In genomic region chr4:35136996-35137395, GRCm38 (mm10) we compare ENCODE assay signal across 25 mouse cellular contexts. TPM values are rescaled to one million over a fixed set of nuclear protein-coding genes. Genes with fewer than 3 reads are reported as not detected.
DNase-seq lines count a peak whose midpoint lies in the region; ATAC-seq and TF ChIP-seq lines count a peak whose summit lies in the region.
"Had no signal": no experiment of that assay in that cellular context is flagged by ENCODE, and none has a peak within 500 bp of the region (broad histone marks: within the 10 kb centered on the region; RNA-seq: fewer than 3 reads in every experiment).

No protein-coding gene starts in this region.

- H3K36me3 ChIP-seq in liver, embryonic 14.5 days (replicated peaks; ENCODE audit: control insufficient read depth, insufficient read depth, low read depth) = no peaks in the 10 kb centered on the region
- no peaks in the 10 kb centered on the region for H3K36me3 ChIP-seq in midbrain, embryonic 14.5 days (ENCODE audit: control insufficient read depth, insufficient read depth, low read length)
- H3K36me3 ChIP-seq: embryonic facial prominence, embryonic 13.5 days; heart, embryonic 12.5 days; hindbrain, embryonic 10.5 days had no signal

- no peaks in the 10 kb centered on the region for H3K9me3 ChIP-seq in liver, embryonic 14.5 days (ENCODE audit: control insufficient read depth, low read length)
- H3K9me3 ChIP-seq in midbrain, embryonic 14.5 days (ENCODE audit: control insufficient read depth, low read length) = no peaks in the 10 kb centered on the region
- H3K9me3 ChIP-seq: embryonic facial prominence, embryonic 13.5 days; heart, embryonic 12.5 days; hindbrain, embryonic 10.5 days had no signal

- no peak overlapping the region for H3K4me2 ChIP-seq in liver, embryonic 14.5 days (ENCODE audit: low read depth)
- H3K4me2 ChIP-seq in midbrain, embryonic 14.5 days (ENCODE audit: low read length) = no peak overlapping the region
- H3K4me2 ChIP-seq: embryonic facial prominence, embryonic 13.5 days; heart, embryonic 12.5 days; hindbrain, embryonic 14.5 days had no signal

- WGBS in liver, embryonic 14.5 days (ENCODE audit: insufficient replicate concordance) = 28% methylated on average over 8 of the region's 8 CpGs
- 90% methylated on average over 8 of the region's 8 CpGs for WGBS in midbrain, embryonic 14.5 days

- no peak overlapping the region for H3K27ac ChIP-seq in liver, embryonic 14.5 days
- no peak overlapping the region for H3K27ac ChIP-seq in midbrain, embryonic 14.5 days (replicated peaks; ENCODE audit: low read depth, low read length)
- H3K27ac ChIP-seq: embryonic facial prominence, embryonic 13.5 days; gastrocnemius, adult 2 months; hindbrain, embryonic 14.5 days had no signal

- no peak for TF ChIP-seq CTCF in liver, embryonic 14.5 days (IDR thresholded peaks at IDR 0.05; ENCODE audit: low read depth)

- no peak for ATAC-seq in CD4-positive, CD25-positive, alpha-beta regulatory T cell, adult 4 months
- peak; percentile 41; the same call in 1 of the 2 replicates for ATAC-seq in liver, embryonic 14.5 days (ENCODE audit: insufficient read depth)
- peak; percentile 77 for ATAC-seq in megakaryocyte-erythroid progenitor cell, adult 5-6 weeks (replicated peaks; ENCODE audit: low FRiP score, low TSS enrichment, poor library complexity, severe bottlenecking)
- no peak for ATAC-seq in midbrain, embryonic 14.5 days (ENCODE audit: low FRiP score, low TSS enrichment)
- ATAC-seq: forebrain, embryonic 14.5 days had no signal

- H3K9ac ChIP-seq in liver, embryonic 14.5 days (replicated peaks) = no peak overlapping the region
- no peak overlapping the region for H3K9ac ChIP-seq in midbrain, embryonic 14.5 days (replicated peaks; ENCODE audit: low read length)
- H3K9ac ChIP-seq: embryonic facial prominence, embryonic 13.5 days; heart, embryonic 12.5 days; hindbrain, embryonic 14.5 days had no signal

- TF ChIP-seq EP300 in liver, embryonic 14.5 days (IDR thresholded peaks at IDR 0.05; ENCODE audit: low read depth) = no peak

- H3K27me3 ChIP-seq in liver, embryonic 14.5 days (ENCODE audit: control insufficient read depth, insufficient read depth, low read length) = no peaks in the 10 kb centered on the region
- H3K27me3 ChIP-seq in midbrain, embryonic 14.5 days (ENCODE audit: control insufficient read depth, insufficient read depth, low read length) = no peaks in the 10 kb centered on the region
- H3K27me3 ChIP-seq: CH12.LX; embryonic facial prominence, embryonic 13.5 days; heart, embryonic 12.5 days had no signal

- H3K4me3 ChIP-seq in liver, embryonic 14.5 days (ENCODE audit: insufficient read depth in 1 of 2, low read depth in 2 of 2, low read length in 2 of 2) = no peak overlapping the region
- no peak overlapping the region for H3K4me3 ChIP-seq in midbrain, embryonic 14.5 days (replicated peaks; ENCODE audit: low read depth, low read length)
- H3K4me3 ChIP-seq: embryonic facial prominence, embryonic 13.5 days; gastrocnemius, adult 2 months; heart, embryonic 12.5 days; hindbrain, embryonic 10.5 days had no signal

- peak; percentile 16 for DNase-seq in CD4-positive, CD25-positive, alpha-beta regulatory T cell, adult 2 months (ENCODE audit: low read depth, low spot score)
- peak; percentile 8 for DNase-seq in testis, postnatal 10 days (ENCODE audit: low spot score)
- DNase-seq in testis, postnatal 14 days (ENCODE audit: low spot score) = no peak
- no peak for DNase-seq in liver, embryonic 14.5 days (ENCODE audit: low read depth in 3 of 3, low spot score in 3 of 3)
- DNase-seq in cerebellum, adult 11 months = no peak
- DNase-seq in midbrain, embryonic 14.5 days = no peak
- DNase-seq: adrenal gland, adult 2 months; adrenal gland, postnatal 25 days; B cell, adult 2 months; cerebellum, adult 18-20 months; cerebellum, adult 9-11 months; cerebellum, postnatal 36 days; gastrocnemius, adult 2 months; gastrocnemius, postnatal 25 days had no signal

- H3K4me1 ChIP-seq in liver, embryonic 14.5 days (replicated peaks; ENCODE audit: control insufficient read depth in 2 of 2, insufficient read depth in 2 of 2, low read length in 1 of 2) = peaks cover 0 to 16% of the 10 kb centered on the region in 2 experiments; a peak in 3 of 4 replicates
- H3K4me1 ChIP-seq in midbrain, embryonic 14.5 days (ENCODE audit: control insufficient read depth, insufficient read depth, low read length) = no peaks in the 10 kb centered on the region

RNA-seq across cellular contexts. Expression of gene Ifnk, which starts 14.9 kb away (rescaled TPM):
- under 1 TPM in 1 of 2 experiments, not detected in 1; 0.69 TPM for polyA plus RNA-seq in CD4-positive, CD25-positive, alpha-beta regulatory T cell, adult 4 months (2017; shearing (Covaris generic))
- not detected in 2 replicates for polyA plus RNA-seq in liver, embryonic 14.5 days (2012; rRNA removed)
- polyA plus RNA-seq in liver, embryonic 14.5 days (2014; fragmentation: Nextera tagmentation; extraction: Ambion mirVana) = not detected in 2 replicates
- not detected in 2 replicates for total RNA-seq in megakaryocyte-erythroid progenitor cell, adult 5-6 weeks (2014; fragmentation: Nextera tagmentation)
- total RNA-seq in megakaryocyte-erythroid progenitor cell, adult 5-6 weeks (2017) = not detected in 2 replicates
- polyA plus RNA-seq in midbrain, embryonic 14.5 days (2014; fragmentation: Nextera tagmentation; extraction: Ambion mirVana) = not detected in 2 replicates
- total RNA-seq: adrenal gland, adult 2 months; adrenal gland, postnatal 25 days; CH12.LX; gastrocnemius, adult 2 months; gastrocnemius, postnatal 25 days; granulocyte monocyte progenitor cell, adult 5-6 weeks; heart, adult 8-10 months; heart, postnatal 25 days had no signal
- polyA plus RNA-seq: adrenal gland, adult 2 months; forebrain, embryonic 14.5 days; heart, embryonic 12.5 days had no signal

RNA-seq across cellular contexts. Expression of gene Mob3b, which starts 20.3 kb away (rescaled TPM):
- polyA plus RNA-seq in CD4-positive, CD25-positive, alpha-beta regulatory T cell, adult 4 months (2017; shearing (Covaris generic)) = 1 to 10 TPM; 5.8 to 6.5 TPM
- 1.3 and 1.4 TPM in 2 replicates for polyA plus RNA-seq in liver, embryonic 14.5 days (2012; rRNA removed)
- polyA plus RNA-seq in liver, embryonic 14.5 days (2014; fragmentation: Nextera tagmentation; extraction: Ambion mirVana) = 2.6 and 2.8 TPM in 2 replicates
- total RNA-seq in megakaryocyte-erythroid progenitor cell, adult 5-6 weeks (2014; fragmentation: Nextera tagmentation) = 2.1 and 6.6 TPM in 2 replicates
- 2.2 and 3.1 TPM in 2 replicates for total RNA-seq in megakaryocyte-erythroid progenitor cell, adult 5-6 weeks (2017)
- 3.2 and 5.5 TPM in 2 replicates for polyA plus RNA-seq in midbrain, embryonic 14.5 days (2014; fragmentation: Nextera tagmentation; extraction: Ambion mirVana)

Comparison
In these comparisons a context has a peak if more than half of its experiments do, and no peak if none do; other contexts are left out.
1. DNase-seq: peak in CD4-positive, CD25-positive, alpha-beta regulatory T cell, adult 2 months (single experiment) and testis, postnatal 10 days (single experiment); none in testis, postnatal 14 days (single experiment), liver, embryonic 14.5 days (0 of 3), cerebellum, adult 11 months (single experiment) and midbrain, embryonic 14.5 days (single experiment).
2. ATAC-seq: peak in liver, embryonic 14.5 days (single experiment) and megakaryocyte-erythroid progenitor cell, adult 5-6 weeks (single experiment); none in CD4-positive, CD25-positive, alpha-beta regulatory T cell, adult 4 months (single experiment) and midbrain, embryonic 14.5 days (single experiment).